Mouse (Mus musculus): ENCODE data around the gene Wwc2.

DNA sequence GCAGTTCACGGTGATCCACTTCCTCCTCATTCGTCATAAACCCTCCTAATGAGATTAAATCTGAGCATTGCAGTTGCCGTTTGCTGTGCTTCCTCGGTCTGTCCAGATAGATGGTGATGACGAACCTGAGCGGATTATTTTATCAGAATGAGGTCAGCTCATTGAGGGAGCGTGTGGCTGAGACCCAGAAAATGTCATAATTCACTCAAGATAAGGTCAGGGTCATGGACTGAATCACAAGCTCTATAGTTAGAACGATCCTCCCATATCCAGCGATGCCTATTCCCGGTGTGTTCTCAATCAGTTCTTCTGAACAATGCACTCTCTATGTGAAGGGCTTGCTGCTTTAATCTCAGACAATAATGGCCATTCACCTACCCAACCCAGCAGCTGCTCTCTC is 203.0 kb downstream of the Wwc2 start:
- TF ChIP-seq CTCF (IDR thresholded peaks at IDR 0.05; ENCODE audit: control insufficient read depth, insufficient read depth, insufficient replicate concordance, low read depth, low read length) (no peak), POLR2A (IDR thresholded peaks at IDR 0.05; ENCODE audit: control insufficient read depth, low read depth, low read length) (no peak)
